Mouse (Mus musculus): ENCODE measurements around the gene Miip. TPM values are rescaled to one million over a fixed set of nuclear protein-coding genes. Genes with fewer than 3 reads are reported as not detected.
"Not testable (repeated sequence)": the region's sequence is repeated elsewhere in the genome, so short reads cannot be mapped to it uniquely, and the experiment has no call there.

The Miip gene
- polyA plus RNA-seq, 1 experiment from 2014 or later: 43.3 TPM

- 97% methylated on average over 9 of the region's 9 CpGs for WGBS
- H3K4me1 ChIP-seq (replicated peaks): peaks cover 26% of the 10 kb centered on the region
Measured at GRCm38 (mm10) chr4:147866056-147866455, 2.6 kb downstream of the Miip start.

GRCm38 (mm10) chr4:147865651-147866050, 3.0 kb downstream of the Miip start:
- Histone ChIP-seq H3K9me3 (no peaks in the 10 kb centered on the region), H3K4me2 (no peak overlapping the region), H3K27me3 (no peaks in the 10 kb centered on the region), H3K36me3 (peaks cover 46% of the 10 kb centered on the region), H3K9ac (no peak overlapping the region), H3K27ac (no peak overlapping the region), H3K4me1 (replicated peaks) (peaks cover 24% of the 10 kb centered on the region), H3K4me3 (no peak overlapping the region)
- ATAC-seq (ENCODE audit: low FRiP score): no peak
- 96% methylated on average over 6 of the region's 6 CpGs for WGBS

More at GRCm38 (mm10) chr4:147866056-147866455, 2.6 kb downstream of the Miip start:
- no peak overlapping the region for H3K27ac ChIP-seq
- H3K27me3 ChIP-seq: no peaks in the 10 kb centered on the region
- H3K9me3 ChIP-seq: no peaks in the 10 kb centered on the region
- no peak for ATAC-seq (ENCODE audit: low FRiP score)
- peaks cover 44% of the 10 kb centered on the region for H3K36me3 ChIP-seq
- H3K4me3 ChIP-seq: no peak overlapping the region
- H3K4me2 ChIP-seq: no peak overlapping the region
- H3K9ac ChIP-seq: no peak overlapping the region

GRCm38 (mm10) chr4:147862051-147862450, 6.6 kb downstream of the Miip start:
- H3K9ac ChIP-seq: no peak overlapping the region; the same call in 1 of the 2 replicates
- WGBS: 94% methylated on average over 3 of the region's 3 CpGs
- H3K4me2 ChIP-seq: no peak overlapping the region
- peaks cover 57% of the 10 kb centered on the region for H3K36me3 ChIP-seq
- H3K4me1 ChIP-seq (replicated peaks): peaks cover under 1% of the 10 kb centered on the region; the same call in 1 of the 2 replicates
- no peaks in the 10 kb centered on the region for H3K9me3 ChIP-seq
- no peak for ATAC-seq (ENCODE audit: low FRiP score)
- H3K27ac ChIP-seq: no peak overlapping the region
- H3K27me3 ChIP-seq: no peaks in the 10 kb centered on the region
- H3K4me3 ChIP-seq: no peak overlapping the region

GRCm38 (mm10) chr4:147850776-147851175, 17.8 kb downstream of the Miip start:
- 79% methylated on average over 2 of the region's 2 CpGs for WGBS
- Histone ChIP-seq H3K27ac (no peak overlapping the region), H3K27me3 (no peaks in the 10 kb centered on the region), H3K9ac (no peak overlapping the region), H3K36me3 (no peaks in the 10 kb centered on the region; the same call in 1 of the 2 replicates), H3K9me3 (no peaks in the 10 kb centered on the region), H3K4me1 (replicated peaks) (peaks cover 13% of the 10 kb centered on the region), H3K4me3 (no peak overlapping the region), H3K4me2 (no peak overlapping the region)
- ATAC-seq (ENCODE audit: low FRiP score): no peak

- peak; percentile 79 for ATAC-seq (ENCODE audit: low FRiP score)
- no peak overlapping the region for H3K27ac ChIP-seq
- WGBS: 6% methylated on average over 4 of the region's 4 CpGs
Measured at GRCm38 (mm10) chr4:147848584-147848991, 20.0 kb downstream of the Miip start.

GRCm38 (mm10) chr4:147847614-147848583, 20.7 kb downstream of the Miip start, which contains the start of gene Zfp933:
Zfp933 (minus strand) TSS chr4:147848366.
- peak; percentile 91 for ATAC-seq (ENCODE audit: low FRiP score)
- WGBS: 4% methylated on average over 23 of the region's 23 CpGs
- H3K4me1 ChIP-seq (replicated peaks): peaks cover 13% of the 10 kb centered on the region
- peak within 1 kb of the TSS; percentile 66 for H3K4me2 ChIP-seq
- H3K27me3 ChIP-seq: no peaks in the 10 kb centered on the region
- peak within 1 kb of the TSS; percentile 80 for H3K9ac ChIP-seq
- peak within 1 kb of the TSS; percentile 83 for H3K4me3 ChIP-seq
- no peak within 1 kb of the TSS for H3K27ac ChIP-seq
- peaks cover 26% of the 10 kb centered on the region for H3K36me3 ChIP-seq
- peaks cover 7% of the 10 kb centered on the region for H3K9me3 ChIP-seq

More at GRCm38 (mm10) chr4:147848584-147848991, 20.0 kb downstream of the Miip start:
- H3K9ac ChIP-seq: peak overlapping the region; percentile 72
- peaks cover under 1% of the 10 kb centered on the region for H3K9me3 ChIP-seq
- H3K36me3 ChIP-seq: peaks cover 19% of the 10 kb centered on the region
- peak overlapping the region; percentile 59 for H3K4me2 ChIP-seq
- peak overlapping the region; percentile 83 for H3K4me3 ChIP-seq
- peaks cover 13% of the 10 kb centered on the region for H3K4me1 ChIP-seq (replicated peaks)
- H3K27me3 ChIP-seq: no peaks in the 10 kb centered on the region

- no peak overlapping the region for H3K4me2 ChIP-seq
- 94% methylated on average over 3 of the region's 3 CpGs for WGBS
- ATAC-seq (ENCODE audit: low FRiP score): no peak
- peaks cover 6% of the 10 kb centered on the region for H3K4me1 ChIP-seq (replicated peaks)
- no peaks in the 10 kb centered on the region for H3K27me3 ChIP-seq
- no peak overlapping the region for H3K27ac ChIP-seq
- peaks cover 28% of the 10 kb centered on the region for H3K9me3 ChIP-seq
- H3K9ac ChIP-seq: no peak overlapping the region
- H3K4me3 ChIP-seq: 0 out of 2 replicates have a peak overlapping the region, but pooled peaks have one; percentile 4
- peaks cover 52% of the 10 kb centered on the region for H3K36me3 ChIP-seq
Measured at GRCm38 (mm10) chr4:147842871-147843270, 25.7 kb downstream of the Miip start.

GRCm38 (mm10) chr4:147839282-147839681, 29.3 kb downstream of the Miip start:
- H3K9me3 ChIP-seq: peaks cover 31% of the 10 kb centered on the region
- 97% methylated on average over 19 of the region's 26 CpGs for WGBS
- peaks cover 38% of the 10 kb centered on the region for H3K36me3 ChIP-seq
- H3K27ac ChIP-seq; H3K27me3 ChIP-seq; ATAC-seq (ENCODE audit: low FRiP score); H3K4me1 ChIP-seq (replicated peaks); H3K4me3 ChIP-seq; H3K9ac ChIP-seq; H3K4me2 ChIP-seq: not testable (repeated sequence)

GRCm38 (mm10) chr4:147824389-147824788, 44.2 kb downstream of the Miip start:
- Histone ChIP-seq H3K9me3 (peaks cover 89% of the 10 kb centered on the region), H3K27me3 (no peaks in the 10 kb centered on the region), H3K27ac (no peak overlapping the region), H3K4me3 (no peak overlapping the region), H3K36me3 (peaks cover 86% of the 10 kb centered on the region), H3K4me2 (no peak overlapping the region), H3K4me1 (replicated peaks) (no peaks in the 10 kb centered on the region), H3K9ac (no peak overlapping the region)
- no peak for ATAC-seq (ENCODE audit: low FRiP score)
- WGBS: 95% methylated on average over 4 of the region's 4 CpGs

- not testable (repeated sequence) for ATAC-seq (ENCODE audit: low FRiP score); H3K27ac ChIP-seq; H3K9ac ChIP-seq; H3K4me2 ChIP-seq; H3K27me3 ChIP-seq; H3K4me3 ChIP-seq; H3K4me1 ChIP-seq (replicated peaks)
- Histone ChIP-seq H3K9me3 (peaks cover 79% of the 10 kb centered on the region), H3K36me3 (peaks cover 56% of the 10 kb centered on the region)
- 86% methylated on average over 3 of the region's 3 CpGs for WGBS
Measured at GRCm38 (mm10) chr4:147821414-147821813, 47.2 kb downstream of the Miip start.

GRCm38 (mm10) chr4:147819659-147820058, 49.0 kb downstream of the Miip start:
- ATAC-seq (ENCODE audit: low FRiP score): peak; percentile 73
- H3K9me3 ChIP-seq: peaks cover 66% of the 10 kb centered on the region

GRCm38 (mm10) chr4:147814592-147815167, 53.9 kb downstream of the Miip start:
- H3K9ac ChIP-seq: no peak overlapping the region
- H3K4me3 ChIP-seq: no peak overlapping the region
- no peaks in the 10 kb centered on the region for H3K4me1 ChIP-seq (replicated peaks)
- no peak for ATAC-seq (ENCODE audit: low FRiP score)
- no peak overlapping the region for H3K27ac ChIP-seq
- H3K9me3 ChIP-seq: peaks cover 22% of the 10 kb centered on the region; the same call in 1 of the 2 replicates
- H3K27me3 ChIP-seq: no peaks in the 10 kb centered on the region
- H3K4me2 ChIP-seq: no peak overlapping the region
- 87% methylated on average over 2 of the region's 2 CpGs for WGBS
- H3K36me3 ChIP-seq: no peaks in the 10 kb centered on the region

More at GRCm38 (mm10) chr4:147819659-147820058, 49.0 kb downstream of the Miip start:
- H3K4me1 ChIP-seq (replicated peaks); H3K4me3 ChIP-seq; H3K4me2 ChIP-seq; H3K27ac ChIP-seq; H3K9ac ChIP-seq; H3K27me3 ChIP-seq: not testable (repeated sequence)
- peaks cover 38% of the 10 kb centered on the region for H3K36me3 ChIP-seq
- WGBS: 85% methylated on average over 7 of the region's 7 CpGs
